Mouse (Mus musculus) brain, embryonic 14.5 days (tissue): Measurements from ENCODE around the gene Gpc4. TPM values are rescaled to one million over a fixed set of nuclear protein-coding genes. Genes with fewer than 3 reads are reported as not detected.

Source experiments
- DNase-seq: peaks from one replicate; pipeline ENCODE4 v3.0.0-alpha.2; 2011; ENCODE audit warnings: low read depth
- CTCF ChIP-seq: fragments of 200-500 bp; IDR thresholded peaks from 2 replicates; pipeline ENCODE4 v1.5.1; 2012; ENCODE audit warnings: inconsistent platforms, mild to moderate bottlenecking, moderate library complexity, borderline replicate concordance; ENCODE audit not compliant: insufficient read depth, insufficient read length; ENCODE audit errors: extremely low read depth
- POLR2A ChIP-seq: fragments of 200-500 bp; IDR thresholded peaks from 2 replicates; pipeline ENCODE4 v1.6.1; 2012; ENCODE audit warnings: mild to moderate bottlenecking, inconsistent platforms, borderline replicate concordance; ENCODE audit not compliant: poor library complexity, insufficient read depth, insufficient read length, severe bottlenecking; ENCODE audit errors: extremely low read depth
- polyA plus RNA-seq: library from polyadenylated mRNA; depleted of rRNA; stranded (reverse); fragments of >200 nt; gene quantifications from 2 replicates; pipeline ENCODE4 v1.2.3, GENCODE M21; 2012; rRNA removed

The Gpc4 gene
- polyA plus RNA-seq = 15.2 and 19.5 TPM in 2 replicates

DNA sequence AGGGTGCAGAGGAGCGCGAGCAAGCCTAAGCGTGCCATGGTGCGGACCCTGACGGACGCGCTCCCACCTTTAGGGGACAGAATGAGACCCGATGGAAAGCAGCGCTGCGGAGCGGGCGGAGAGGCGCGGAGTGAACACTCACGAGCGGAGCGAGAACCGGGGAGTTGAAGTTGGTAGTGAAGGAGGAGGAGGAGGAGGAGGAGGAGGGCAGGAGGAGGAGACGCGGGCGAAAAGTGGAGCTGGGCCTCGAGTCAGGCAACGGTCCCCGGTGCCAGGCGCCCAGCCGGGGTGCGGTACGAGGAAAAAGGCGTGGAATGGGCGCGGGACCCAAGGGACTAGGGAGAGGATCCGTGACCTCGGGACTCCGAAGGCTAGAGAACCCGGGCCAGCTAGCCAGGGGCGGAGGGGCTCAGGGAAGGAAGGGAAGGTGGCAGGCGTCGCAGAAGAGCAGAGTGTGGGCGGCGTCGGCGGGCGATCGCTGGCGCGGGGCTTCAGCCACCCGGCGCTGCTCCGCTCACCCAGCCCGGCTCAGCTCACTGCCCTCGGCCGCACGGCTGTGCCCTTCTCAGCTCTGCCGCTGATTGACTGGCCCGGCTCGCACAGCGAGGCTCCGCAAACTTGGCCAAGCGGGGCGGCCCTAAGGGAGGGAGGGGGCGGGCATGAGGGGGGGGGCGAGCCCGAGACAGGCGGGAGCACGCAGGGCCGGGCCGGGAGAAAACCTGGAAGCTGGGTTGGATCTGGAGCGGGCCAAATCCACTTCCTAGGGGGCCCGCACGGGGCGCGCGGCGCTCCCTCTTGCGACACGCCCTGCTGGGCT lies at the start of gene Gpc4:
Gene Gpc4 (minus strand): TSS at position 515 of the 817 bp plus-strand sequence.
- TF ChIP-seq POLR2A (peak; percentile 33; the same call in 1 of the 2 replicates), CTCF (peak; percentile 28; the same call in 1 of the 2 replicates)
- peak; percentile 89 for DNase-seq

DNA sequence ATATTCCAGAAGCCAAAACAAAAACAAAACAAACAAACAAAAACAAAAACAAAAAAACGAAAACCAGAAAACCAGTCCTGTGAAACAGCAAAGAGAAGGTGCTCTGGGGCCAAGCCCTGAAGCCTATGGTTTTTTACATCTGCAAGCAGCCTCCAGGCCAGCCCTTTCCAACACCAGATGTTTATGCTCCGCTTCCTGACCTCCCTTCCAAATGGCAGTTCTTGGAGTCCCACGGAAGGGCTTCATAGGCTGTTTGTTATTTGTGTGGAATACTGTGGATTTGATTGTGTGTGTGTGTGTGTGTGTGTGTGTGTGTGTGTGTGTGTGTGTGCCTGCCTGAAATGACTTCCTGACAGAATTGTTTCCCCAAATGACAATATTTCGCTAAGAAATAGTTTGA lies 47.8 kb upstream of the Gpc4 start:
- DNase-seq = no peak
- TF ChIP-seq POLR2A (no peak), CTCF (no peak)

DNA sequence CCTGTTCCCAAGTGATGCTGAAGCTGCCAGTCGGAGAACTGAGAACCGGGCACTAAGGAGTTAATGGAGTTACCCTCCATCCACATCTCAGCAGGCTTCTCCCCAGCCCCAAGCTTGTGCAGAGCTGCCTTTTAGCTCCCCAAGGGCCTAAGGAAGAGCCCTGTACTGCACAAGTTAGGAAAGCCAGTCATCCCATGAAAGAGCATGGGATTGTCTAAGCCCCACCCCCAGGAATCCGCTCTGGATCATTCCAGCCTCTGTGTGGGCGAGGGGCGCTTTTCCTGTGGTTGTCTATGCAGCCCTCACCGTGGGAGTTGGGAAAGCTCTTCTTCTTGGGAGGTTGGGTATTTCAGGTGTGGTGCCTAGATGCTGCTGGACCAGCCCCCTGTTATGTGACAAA lies 34.8 kb upstream of the Gpc4 start:
- DNase-seq = peak; percentile 12
- TF ChIP-seq CTCF = no peak
- TF ChIP-seq POLR2A = no peak

DNA sequence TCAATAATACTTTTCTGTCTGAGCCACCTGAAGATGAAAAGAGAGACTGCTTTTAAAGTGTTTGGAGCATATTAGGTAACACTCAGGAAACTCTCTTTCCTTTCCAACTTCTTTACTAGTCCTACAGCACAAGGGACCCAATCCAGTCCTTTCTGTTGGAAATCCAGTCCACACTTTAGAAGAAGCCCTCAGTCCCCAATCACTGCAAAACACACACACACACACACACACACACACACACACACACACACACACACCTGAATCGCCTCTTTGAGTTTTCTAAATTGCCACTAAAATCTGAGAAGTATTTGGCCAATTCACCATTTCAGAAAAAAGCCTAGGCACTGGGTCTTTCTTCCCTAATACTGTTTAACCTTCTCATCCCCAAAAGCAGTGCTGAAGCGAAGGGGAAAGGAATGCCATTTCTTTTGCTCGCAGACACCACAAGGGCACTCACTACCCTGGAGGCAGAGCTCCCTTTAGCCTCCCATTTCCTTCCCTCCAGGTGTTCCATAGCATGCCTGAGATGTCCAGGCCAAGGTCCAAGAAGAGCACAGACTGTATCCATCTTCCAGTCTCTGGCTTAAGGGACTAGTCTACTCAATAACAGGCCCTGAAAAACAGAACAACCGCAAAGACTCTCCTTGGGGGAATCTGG lies 28.4 kb upstream of the Gpc4 start:
- peak; percentile 76 for DNase-seq
- TF ChIP-seq CTCF = no peak

DNA sequence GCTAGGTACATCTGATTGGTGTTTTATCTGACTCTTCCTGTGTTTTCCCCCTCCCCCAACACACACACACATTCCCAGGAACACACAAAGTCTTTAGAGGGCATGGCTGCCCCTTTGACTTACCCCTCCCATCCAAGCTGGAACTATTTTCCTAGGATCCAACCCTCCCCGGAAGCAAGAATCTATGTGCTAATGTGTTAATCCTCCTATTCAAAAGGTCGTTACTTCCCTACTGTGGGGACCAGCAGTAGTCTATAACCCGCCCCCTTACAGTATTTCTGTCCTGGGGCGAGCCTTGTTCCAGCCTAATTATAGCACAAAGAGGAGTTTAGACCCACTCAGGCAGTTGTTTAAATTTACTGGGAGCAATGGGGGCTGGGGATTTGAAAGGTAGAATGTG lies 24.0 kb upstream of the Gpc4 start:
- peak; percentile 59 for DNase-seq
- TF ChIP-seq POLR2A (no peak), CTCF (no peak)

DNA sequence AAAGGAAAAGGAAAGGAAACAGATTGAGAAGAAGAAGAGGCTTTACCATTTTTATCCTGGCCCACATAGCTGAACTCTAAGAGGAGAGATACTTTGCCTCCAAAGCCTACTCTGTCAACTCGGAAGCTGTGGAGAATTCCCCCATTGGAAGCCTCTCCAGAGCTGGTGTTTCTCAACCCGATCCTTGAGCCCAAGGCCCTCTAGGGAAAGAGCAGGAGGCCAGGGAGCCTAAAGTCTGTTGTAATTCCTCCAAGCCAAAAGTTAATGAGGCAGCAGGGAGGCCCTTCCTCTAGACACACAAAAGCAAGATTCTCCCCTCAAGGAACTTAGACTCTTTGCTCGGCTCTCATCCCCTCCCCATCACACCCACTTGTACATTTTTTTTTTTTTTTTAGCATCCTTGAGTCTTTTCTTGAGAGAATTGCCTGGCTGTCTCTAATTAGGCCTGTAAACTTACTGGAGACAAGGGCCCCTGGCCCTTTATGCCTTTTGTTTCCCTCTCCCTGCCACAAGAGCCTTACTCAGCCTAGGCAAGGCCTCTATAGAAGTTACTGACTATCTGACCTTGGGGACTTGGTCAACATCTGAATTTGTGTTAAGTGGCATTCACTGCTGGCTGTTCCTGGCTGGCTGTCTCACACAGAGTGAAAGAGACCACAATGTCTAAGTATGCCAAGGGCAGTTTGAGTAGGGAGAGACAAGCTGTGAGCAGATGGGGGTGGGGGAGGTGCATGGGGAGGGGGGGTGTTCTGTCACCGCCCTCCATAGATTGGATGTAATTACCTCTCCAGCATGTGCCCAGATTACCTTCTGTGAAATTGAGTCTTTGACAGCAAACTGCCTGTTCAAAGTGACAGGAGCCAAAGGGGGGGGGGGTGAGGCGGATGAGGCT lies 18.7 kb upstream of the Gpc4 start:
- peak; percentile 83 for DNase-seq
- TF ChIP-seq CTCF = no peak
- TF ChIP-seq POLR2A = no peak

DNA sequence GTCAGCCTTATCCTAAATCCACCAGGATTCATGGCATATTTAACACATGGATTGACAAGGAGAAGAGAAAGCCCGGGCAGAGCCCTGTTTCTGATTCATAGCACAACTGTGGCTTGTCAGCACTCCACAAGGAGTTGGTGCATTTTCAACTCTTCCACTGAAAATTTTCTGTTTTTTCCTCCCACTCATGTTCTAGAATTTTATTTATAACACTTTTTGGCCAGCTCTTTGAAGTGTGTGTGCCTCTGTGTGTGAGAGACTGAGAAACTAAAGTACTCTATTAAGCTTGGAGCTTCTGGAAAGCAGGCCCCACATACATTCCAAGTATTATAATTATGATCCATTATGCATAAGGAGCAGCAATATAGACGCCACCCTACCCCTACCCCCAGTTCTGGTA lies 16.3 kb upstream of the Gpc4 start:
- DNase-seq = no peak
- TF ChIP-seq POLR2A (no peak), CTCF (no peak)

DNA sequence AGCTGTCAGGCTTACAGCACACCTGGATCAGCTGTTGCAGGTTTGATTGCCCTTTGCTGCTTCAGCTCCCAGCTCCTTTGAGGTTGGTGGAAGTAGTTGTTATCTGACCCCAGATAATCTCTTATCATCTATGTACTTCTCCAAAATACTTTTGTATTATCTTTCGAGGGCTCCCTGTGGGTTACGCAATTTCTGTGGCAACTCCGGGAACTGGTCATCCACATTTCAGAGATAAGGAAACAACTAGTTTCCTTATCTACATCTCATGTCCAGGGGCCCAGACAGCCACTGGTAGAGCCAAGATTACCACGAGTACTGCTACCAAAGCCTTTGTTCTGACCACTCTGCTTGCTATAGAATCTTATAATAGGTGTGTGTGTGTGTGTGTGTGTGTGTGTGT lies 12.0 kb upstream of the Gpc4 start:
- DNase-seq = no peak
- TF ChIP-seq POLR2A (no peak), CTCF (no peak)

DNA sequence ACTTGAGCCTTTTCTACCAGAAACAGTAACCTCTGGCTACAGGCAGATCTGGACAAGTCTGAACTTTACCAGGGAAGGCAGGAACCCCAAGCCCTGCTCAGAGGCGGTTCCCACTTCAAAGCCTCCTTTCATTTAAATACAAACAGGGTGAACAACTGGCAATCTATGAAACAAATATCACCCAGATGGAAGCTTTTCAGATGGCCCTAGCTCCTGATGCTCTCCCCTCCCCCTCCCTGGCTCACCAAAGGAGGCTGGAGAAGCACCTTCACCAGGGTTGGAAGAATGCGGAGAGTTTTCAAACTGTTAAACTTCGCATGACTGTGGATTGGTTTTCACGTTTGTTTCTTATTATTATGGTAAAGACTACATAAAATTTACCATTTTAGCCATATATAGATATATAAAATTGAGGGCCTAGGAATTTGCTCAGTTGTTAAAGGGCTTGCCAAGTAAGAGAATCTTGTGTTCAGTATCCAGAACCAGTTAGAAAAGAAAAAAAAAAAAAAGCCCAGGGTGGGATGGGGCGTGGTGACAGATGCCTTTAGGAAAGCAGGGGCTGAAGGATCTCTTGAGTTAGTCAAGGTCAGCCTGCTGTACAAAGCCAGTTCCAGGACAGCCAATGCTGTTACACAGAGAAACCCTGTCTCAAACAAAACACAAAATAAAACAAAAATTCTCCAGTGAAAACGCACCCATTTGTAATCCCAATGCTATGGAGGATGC lies 2.6 kb upstream of the Gpc4 start:
- TF ChIP-seq POLR2A (no peak), CTCF (no peak)
- no peak for DNase-seq

DNA sequence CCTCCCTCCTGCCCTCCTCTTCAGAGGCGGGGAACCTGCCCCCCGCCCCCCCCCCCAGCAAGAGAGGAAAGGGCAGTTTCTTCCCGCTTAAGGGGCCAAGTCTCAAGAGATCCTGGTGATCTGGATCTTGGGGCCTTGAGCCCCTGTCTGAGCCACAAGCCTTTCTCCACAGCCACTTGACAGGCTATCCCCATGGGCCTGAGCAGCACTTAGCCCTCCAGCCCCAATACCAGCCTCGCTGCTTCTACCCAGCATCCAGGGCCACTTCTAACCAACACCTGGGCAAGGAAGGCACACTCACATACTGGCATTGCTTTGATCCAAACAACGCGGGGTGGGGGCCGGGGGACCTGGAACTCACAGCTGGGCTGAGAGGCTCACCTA lies 495 bp upstream of the Gpc4 start:
- no peak for TF ChIP-seq CTCF
- no peak for TF ChIP-seq POLR2A
- no peak for DNase-seq

DNA sequence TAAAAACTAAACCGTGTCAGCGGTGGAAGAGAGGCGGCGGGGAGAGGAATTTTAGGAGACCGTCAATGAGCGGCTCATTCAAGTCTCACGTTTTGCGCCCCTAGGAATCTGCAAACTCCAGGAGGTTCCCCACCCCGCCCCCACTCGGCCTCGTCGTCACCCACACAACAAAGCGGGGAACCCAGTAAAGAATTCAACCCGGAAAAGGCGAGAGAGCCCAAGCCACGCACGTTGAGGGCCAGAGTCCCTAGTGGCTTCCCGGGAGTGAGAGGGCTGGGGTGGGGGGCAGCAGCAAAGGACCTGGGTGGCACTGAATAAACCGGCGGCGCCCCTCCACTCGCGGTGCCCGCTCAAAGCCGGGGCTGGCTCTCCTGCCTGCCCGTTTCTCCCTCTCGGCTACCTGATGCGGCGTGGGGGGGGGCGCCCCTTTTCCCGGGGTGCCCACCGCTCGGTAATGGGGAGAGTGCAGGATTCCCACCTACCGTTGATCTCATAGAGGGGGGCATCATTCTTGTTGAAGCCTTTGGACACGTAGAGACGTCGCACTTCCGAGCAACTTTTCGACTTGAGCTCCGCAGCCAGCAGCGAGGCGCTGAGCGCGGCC lies 816 bp downstream of the Gpc4 start:
- TF ChIP-seq POLR2A (no peak), CTCF (no peak)
- DNase-seq = peak; percentile 35
